Mouse (Mus musculus): ENCODE data around the gene 4932438H23Rik.
"Not testable (repeated sequence)": the region's sequence is repeated elsewhere in the genome, so short reads cannot be mapped to it uniquely, and the experiment has no call there.

Gene 4932438H23Rik

DNA sequence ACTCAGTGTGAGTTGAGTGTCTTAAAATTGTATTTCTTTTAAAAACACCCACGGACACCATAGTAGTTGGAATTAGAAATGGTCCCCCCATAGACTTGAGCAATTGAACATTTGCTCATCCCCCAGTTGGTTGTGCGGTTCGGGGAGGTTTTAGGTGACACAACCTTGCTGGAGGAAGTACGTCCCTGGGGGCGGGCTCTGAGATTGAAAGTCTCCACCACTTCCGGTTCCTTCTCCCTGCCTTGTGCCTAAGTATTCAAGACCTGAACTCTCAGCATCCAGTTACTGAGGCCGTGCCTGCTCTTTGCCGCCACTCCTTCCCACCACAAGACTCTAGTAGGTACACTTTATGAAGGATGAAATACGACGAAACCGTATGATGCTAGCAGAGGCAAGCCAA, 2.9 kb upstream of the 4932438H23Rik start:
- no peak for DNase-seq

DNA sequence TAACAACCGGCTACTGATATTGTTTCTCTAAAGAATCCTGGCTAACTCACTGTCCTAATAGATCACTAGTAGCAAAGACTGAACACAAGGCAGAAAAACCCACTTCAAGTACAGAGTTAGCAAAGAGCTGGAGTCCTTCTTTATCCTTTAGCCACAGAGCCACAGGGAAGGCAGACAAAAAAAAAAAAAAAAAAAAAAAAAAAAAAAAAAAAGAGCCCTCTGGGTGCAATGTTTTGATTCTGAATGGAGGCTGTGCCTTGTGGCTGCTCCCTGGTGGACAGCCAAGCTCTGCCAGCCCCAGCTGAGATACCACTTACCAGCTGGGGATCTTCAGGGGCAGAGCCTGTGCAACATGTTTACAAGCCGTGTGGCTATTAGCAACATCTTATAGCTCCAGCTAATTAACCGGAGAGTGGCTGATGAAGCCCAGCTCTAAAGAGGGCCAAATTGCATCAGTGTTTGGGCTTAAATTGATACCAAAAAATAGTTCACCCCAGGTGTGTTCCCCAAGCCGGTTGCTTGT, 2.1 kb upstream of the 4932438H23Rik start:
- peak; percentile 74 for DNase-seq

DNA sequence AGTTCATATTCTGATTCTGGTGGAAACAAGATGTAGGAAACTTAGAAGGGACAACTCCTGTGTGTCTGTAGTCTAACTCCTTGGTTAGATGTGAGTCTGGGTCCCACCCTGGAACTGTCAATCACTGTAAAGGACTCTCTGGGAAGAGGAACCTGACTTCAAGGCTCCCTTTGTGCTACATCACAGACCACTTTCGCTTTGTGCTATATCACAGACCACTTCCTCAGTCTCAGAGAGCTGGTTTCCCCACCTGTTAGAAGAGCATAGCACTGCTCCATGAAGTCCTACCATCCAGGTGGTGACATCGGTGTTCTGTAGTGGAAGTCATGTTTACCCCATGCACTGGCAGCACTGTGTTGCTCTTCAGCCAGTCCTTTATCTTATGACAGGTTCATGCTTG, 1.1 kb upstream of the 4932438H23Rik start:
- DNase-seq = no peak

DNA sequence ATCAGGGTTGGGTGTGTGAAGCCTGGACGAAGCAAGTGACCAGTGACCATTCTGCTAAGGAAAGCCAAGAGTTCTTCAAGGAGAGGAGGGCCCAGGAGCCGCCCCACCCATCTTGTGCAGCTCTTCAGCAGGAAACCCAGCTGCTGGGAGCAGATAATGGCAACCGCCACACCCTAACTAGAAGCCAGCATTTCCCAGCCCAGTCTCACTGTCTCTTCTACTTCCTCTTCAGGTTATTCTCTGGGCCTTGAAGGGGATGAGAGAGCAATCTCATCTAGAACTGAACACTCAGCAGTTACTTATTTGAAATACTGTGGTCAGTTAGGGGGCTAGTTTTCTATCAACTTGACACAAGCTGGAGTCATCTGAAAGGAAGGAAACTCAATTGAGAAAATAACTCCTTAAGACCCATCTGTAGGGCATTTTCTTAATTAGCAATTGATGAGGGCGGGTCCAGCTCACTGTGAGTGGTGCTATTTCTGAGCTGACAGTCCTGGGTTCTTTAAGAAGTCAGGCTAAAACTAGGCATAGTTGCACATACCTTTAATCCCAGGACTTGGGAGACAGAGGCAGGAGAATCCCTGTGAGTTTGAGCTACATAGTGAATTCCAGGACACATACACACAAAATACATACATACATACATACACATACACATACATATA, 8.1 kb downstream of the 4932438H23Rik start:
- peak; percentile 92 for DNase-seq

DNA sequence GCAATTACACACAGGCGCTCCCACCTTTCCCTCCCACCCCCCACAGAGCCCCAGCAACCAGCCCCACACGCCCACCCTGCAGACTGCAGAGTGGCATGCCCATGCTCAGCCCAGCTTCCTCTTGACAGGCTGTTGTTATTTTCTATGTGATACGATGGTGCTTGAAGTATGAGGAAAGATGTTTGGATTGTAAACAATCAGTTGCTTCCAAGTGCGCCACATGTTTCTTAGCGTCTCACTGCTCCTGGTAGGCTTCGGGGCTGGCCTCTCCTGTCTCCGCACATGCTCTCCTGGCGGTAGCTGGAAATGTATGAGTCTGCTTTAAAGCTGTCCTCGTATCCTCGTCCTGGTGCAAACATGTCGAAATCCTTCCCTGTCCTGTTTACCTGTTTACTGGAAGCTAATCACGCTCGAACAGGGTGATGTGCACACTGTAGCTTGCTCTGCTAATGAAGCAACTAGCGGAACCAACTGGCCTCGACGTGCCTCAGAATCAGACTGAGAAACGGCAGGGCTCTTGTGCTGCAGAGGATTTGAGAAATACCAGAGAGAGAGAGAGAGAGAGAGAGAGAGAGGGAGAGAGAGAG, 9.6 kb downstream of the 4932438H23Rik start:
- DNase-seq = peak; percentile 86

DNA sequence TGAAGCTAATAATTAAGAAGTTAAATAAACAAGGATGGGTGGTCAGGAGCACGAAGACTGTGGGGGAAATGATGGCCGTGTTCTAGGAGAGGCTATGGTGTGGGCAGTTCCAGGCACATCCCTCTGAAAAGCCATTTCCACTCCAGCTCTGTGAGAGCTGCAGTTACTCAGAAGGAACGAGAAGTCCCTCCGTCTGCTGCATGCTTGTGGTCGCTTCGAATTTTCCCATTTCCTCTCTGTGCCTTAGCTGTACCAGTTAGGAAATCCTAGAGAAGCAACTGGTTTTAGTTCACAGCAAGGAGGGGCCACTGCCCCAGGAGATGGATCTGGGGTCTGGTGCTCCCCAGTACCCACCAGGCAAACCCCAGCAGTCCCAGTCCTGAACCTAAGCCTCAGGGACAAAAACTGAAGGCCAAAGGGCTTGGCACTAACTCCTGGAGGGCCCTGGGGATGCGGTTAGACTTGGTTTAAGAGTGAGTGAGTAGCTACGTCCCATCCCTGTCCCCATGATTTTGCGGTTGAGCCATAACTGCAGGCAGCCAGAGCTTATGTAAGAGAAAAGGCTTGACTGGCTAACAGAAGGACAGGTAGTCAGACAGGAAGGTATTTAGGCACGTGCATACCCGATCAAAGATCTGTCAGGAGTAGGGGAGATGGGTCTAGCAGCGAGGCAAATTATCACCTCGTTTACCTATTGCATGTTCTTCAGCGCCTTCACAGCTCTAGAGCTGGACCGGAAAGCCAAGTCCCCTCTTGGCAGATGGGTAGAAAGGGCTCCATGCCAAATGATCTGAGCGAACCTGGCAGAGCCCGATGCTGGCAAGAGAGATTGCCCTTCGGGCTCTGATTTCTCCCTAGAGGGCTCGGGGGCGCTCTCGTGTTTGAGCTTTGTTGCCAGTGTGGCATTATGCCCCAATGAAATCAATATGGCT, 10.3 kb downstream of the 4932438H23Rik start:
- peak; percentile 90 for DNase-seq

DNA sequence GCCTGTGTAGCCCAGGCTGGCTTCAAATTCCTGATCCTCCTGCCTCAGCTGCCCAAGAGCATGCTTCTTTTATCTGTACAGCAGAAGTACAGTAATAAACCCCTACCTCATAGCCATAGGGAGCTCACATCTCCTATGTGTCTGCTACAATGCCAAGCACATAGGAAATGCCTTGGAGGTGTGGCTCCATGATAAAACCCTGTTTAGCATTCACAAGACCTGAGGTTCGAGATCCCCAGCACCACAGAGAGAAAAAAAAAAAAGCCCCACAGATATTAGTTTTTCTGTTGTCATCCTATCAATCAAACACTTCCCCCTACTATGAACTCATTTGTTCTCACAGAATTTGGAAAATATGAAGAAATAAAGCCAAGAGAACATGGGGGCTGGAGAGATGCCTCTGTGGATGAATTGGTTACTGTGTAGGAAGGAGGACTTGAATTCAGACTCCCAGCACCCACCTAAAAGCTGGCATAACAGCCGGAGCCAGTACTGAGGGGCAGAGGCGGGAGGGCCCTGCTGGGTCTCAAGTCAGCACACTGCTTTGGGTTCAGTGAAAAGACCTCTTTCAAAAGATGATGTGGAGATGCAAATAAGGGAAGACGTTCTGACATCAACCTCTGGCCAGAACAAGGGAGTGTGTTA, 11.8 kb downstream of the 4932438H23Rik start:
- no peak for DNase-seq

DNA sequence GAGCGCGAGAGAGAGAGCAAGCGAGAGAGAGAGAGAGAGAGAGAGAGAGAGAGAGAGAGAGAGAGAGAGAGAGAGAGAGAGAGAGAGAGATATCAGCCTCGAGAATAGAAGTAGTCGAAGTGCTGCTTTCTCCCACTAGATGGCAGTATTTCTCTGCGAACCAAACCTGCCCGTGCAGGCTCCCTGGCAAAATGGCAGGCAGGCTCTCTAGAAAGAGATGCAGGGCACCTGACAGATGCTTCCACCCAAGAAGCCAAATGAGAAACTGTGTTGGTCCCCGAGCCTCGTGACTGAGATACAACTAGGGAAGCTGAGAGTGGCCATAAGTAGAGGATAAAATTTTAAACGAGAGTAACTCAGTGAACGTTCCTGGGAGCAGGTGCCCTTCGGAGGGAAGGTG, 13.4 kb downstream of the 4932438H23Rik start:
- peak; percentile 88 for DNase-seq

DNA sequence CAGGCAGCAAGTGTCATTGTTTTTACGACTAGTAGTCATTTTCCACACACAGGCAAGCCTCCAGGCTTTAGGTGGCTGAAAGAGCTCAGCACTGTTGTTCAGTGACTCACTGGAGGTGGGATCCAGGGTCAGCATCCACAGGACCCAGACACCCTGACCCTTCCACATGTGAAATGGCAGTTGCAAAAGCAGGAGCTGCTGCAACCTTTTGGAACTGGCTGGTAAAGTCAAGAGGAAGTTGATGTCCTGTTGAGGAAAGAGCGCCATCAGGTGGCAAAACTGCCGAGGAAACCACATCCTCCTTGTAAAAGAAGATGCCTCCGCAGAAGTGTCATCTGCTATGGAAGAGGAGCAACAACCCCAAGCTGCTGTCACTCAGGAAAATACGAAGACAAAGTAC, 18.7 kb downstream of the 4932438H23Rik start:
- peak; percentile 88 for DNase-seq

DNA sequence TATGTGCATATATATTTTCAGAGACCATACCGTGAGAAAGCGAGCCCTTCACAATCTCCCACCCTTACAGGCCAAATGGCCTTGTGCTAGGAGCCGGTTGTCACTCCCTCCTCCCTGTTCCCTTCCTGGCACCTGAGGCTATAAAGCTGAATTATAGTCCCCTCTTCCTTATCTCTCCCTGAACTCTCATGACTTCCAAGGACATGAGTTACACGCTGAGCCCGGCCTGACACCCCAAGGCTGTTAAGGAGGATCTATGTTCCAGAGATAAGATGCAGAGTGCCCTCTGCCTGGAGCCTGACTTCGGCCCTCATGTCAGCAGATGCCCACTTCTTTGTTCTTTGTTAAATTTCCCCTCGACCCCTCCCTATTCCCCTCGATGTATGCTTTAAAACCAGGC, 19.5 kb downstream of the 4932438H23Rik start:
- not testable (repeated sequence) for DNase-seq

DNA sequence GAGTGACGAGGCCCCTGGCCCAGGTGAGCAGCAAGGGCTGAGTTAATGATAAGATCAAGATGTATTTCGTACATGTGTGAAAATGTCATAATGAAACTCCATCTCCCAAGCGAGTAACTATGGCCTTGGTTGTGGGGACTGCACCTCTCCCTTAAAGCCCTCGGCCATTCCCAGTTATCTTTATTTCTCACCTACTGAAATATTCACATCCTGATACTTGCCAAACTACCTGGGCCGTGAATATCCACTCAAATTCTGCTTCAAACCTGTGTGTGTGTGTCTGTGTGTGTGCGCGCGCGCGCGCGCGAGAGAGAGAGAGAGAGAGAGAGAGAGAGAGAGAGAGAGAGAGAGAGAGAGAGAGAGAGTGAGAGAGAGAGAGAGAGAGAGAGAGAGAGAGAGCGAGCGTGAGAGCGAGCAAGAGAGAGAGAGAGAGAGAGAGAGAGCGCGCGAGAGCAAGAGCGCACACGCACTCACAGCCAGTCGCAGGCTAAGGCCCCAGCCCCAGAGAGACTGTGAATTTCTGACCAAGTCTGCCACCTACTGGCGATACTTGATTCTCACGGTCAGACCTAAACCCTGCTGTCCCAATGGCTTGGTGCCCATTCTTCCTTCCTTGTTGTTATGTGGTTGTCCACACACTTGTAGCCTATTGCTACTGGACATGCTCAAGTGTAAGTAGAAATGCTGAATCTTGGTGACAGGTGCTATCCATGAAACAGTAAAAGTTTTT, 21.6 kb downstream of the 4932438H23Rik start:
- DNase-seq = peak; percentile 98

DNA sequence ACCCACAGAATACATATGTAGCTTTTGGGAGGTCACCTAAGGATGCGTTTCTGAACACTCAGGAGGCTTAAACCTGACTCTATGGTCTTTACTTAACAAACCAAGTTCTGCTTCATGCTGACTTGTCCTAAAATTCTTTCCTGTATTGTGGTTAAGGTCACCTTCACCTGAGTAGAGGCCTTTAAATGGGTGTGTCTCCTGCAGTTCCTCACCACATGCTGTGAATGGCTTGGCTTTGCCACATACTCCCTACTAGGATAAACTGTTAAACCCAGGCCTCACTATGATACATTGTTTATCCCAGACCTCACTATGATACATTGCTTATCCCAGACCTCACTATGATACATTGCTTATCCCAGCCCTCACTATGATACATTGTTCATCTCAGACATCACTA, 22.7 kb downstream of the 4932438H23Rik start:
- no peak for DNase-seq

DNA sequence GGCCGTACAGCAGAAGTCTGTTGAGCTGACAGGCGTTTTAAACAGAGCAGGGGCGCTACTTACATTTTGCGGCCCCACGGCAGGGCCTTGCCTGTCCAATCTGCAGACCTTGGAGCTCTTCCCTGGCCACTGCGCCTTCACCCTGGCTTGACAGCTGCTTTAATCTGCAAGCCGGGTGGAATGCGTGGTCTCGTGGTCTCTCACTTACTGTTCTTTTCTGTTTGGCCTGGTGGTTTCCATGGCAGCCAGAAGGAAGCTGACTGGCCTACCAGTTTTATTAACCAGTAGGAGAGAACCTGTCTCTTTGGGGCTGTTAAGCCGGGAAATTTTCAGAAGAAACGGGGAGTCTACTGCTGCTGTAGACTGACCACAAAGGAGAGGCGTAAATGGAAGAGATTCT, 26.0 kb downstream of the 4932438H23Rik start:
- DNase-seq = peak; percentile 92

DNA sequence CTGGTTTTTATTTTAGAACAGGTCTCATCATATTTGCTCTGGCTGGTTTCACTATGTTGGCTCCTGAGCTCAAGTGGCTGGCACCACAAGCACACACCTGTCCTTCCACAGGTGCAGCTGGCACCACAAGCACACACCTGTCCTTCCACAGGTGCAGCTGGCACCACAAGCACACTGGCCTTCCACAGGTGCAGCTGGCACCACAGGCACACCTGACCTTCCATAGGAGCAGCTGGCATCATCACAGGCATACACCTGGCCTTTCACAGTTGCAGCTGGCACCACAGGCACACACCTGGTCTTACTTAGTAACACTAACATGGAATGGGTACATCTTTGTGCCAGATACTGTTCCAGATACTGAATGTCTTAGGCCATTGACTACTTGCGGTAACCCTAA, 27.8 kb downstream of the 4932438H23Rik start:
- DNase-seq = peak; percentile 31

DNA sequence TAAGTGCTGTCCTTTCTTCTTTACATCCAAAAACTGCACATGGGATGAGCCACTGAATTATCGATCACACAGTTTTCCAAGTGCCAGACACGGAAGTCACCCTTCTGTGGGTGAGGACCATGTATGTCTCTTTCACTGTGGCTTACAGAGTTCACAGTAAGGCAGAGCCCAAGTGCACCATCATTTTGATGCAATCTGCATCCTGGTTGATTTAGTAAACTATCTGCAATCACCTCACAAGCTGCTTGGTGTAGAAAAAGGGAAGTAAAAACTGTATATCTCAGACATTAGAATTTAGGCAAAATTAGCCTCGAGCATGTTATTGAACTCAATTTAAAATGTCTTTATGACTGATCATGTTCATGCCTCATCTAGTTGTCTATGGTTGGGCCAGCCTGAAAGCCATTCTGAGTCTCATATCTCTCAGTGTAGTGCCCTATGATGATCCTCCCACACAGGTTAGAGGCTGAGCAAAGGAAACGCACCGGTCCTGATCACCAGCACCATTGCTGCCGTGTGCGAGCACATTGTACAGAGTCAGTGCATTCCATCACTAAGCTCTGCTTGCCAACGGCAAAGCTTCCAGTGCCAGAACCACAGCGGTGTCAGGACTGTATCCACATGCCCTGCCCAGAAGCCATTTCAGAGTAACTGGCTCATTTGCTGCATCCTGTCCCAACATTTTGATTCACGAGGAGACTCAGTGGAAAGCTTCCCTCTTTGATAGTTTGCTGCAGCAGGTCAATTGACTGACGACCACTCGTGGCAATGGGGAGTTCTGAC, 30.1 kb downstream of the 4932438H23Rik start:
- DNase-seq = peak; percentile 49

DNA sequence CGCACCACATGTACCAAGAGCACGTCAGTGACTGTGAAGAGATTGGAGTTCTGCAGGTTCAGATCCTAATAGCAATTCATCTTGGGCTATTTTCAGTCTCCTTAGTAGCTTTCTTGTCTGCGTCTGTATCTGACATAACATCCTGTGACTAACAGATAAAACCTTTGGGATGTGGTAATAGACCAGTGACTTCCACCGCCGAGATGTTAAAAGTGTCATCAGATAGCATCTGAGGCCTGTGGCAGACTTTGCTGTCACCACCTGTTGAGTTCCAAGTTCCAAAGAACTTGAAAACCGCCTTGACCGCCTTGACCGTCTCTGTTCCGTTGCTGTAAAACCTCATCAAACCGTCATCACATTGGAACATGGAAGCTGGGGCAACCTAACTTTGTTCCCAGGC, 31.1 kb downstream of the 4932438H23Rik start:
- DNase-seq = peak; percentile 78

DNA sequence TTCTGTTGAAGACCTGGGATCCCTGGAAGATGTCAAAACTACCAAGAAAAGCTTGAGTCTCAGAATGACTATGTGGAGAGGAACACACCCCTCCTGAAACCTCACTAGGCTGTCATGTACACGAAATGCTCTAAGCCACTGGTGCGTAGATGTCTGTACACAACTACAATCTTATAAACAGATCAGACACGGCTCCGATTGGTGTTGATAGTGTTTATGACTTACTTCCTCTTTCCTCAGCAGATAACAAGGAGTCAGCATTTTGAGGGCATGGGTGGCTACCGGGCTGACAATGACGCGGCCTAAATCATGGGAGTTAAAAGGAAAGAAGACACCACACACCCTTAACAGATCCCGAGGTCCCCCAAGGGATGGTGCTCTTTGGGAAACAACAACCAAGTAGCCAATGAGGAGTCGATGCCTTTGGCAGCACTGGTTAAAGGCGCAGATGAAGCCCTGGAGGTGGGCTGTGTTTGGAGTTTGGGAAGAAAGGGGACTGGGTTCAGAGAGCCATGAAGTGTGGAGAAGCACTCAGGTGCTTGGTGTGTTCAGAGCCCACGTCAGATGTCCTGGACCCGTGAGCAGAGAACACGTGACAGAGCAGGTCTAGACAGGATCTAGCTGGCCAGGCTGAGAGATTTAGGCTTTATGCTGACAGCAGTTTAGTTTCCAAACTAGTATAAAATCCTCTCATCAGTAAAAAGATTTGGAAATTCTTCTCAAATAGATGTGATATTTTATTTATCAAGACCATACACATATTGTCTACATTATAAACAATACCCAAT, 33.2 kb downstream of the 4932438H23Rik start:
- DNase-seq = peak; percentile 90

DNA sequence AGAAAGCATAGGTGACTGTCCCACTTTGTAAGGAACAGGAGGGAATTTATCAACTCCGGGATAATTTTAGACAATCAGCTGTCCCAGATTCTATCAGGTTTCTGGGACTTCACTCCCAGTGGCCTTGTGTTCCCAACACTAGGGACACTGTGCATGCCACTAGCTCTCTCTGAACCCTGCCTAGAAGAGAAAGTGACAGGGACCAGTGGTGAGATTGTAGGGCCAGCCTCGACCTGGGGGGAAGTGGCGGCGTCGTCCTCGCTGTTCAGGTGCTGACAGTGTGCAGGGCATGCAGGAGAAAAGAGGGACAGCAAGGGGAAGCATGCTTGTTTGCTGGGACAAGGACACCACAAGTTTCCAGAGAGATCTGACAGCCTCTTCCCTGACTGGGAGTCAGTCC, 37.2 kb downstream of the 4932438H23Rik start:
- peak; percentile 64 for DNase-seq

DNA sequence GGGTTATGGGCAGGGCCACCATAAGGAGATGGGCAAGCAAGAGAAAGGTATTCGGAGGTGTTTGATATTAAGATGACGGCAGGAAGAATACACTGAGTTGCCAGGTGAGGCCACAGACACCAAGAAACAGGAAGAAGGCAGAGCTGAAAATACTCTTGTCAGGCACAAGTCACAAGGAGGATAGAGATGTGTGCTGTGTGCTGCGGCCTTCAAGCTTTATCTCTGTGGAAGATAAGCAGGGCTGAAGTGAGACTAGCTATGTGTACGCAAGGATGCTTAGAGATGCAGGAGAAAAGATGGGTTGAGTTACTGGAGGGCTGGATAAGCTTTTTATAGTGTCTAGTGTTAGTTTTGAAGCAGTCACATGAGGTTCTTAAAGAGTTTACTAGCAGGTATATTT, 37.7 kb downstream of the 4932438H23Rik start:
- peak; percentile 63 for DNase-seq

DNA sequence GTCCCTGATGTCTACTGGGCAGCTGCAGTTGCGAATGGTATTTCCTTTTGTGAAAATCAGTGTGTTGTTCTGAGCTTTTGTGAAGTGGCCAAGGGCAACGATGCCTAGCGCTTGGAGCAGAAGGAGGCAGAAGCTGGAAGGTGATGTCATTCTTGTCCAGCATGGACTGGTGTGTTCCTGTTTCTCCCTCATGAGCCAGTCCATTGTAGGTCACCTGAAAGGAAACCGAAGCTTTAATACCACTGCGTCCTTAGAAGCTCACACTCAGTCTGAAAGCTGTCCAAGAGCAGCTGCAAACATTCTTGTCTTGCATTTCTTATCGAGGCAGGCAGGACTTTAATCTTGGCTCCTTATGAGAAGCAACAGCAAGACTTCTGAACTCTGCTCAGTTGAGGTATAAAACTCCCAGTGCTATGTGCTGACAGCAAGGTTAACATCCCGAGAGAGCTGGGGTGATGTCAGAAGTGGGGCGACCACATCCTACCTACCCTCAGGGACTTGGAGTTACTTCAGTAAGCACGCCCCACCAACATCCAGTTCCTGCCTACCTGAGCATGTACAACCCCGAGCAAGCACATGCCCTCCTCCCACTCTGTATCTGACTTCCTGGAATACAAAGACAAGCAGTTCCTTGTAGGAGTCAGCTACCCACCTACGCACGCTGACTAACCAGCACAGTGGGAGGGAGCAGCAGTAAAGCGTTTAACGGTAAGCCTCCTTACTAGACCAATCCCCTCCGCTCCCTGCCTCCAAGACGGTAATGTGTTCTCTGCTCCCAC, 38.7 kb downstream of the 4932438H23Rik start:
- DNase-seq = peak; percentile 93
